In genomic region chr6:146129066-146129465, GRCm38 (mm10) we compare ENCODE assay signal across 18 mouse cellular contexts.
"Had no signal": no experiment of that assay in that cellular context is flagged by ENCODE, and none has a peak within 500 bp of the region (broad histone marks: within the 10 kb centered on the region; RNA-seq: fewer than 3 reads in every experiment).

No protein-coding gene starts in this region.

- H3K27me3 ChIP-seq: midbrain, embryonic 13.5 days; neural tube, embryonic 12.5 days had no signal

- DNase-seq: lung, adult 18-20 months; lung, embryonic 14.5 days; lung, postnatal 10 days; lung, postnatal 4 days; retina, postnatal 1 day; right cerebral cortex, adult 18-20 months; right cerebral cortex, postnatal 25 days; right cerebral cortex, postnatal 4 days; spleen, adult 18-20 months; thymus, adult 2 months; thymus, postnatal 25 days; thymus, postnatal 4 days had no signal

- H3K4me2 ChIP-seq: lung, embryonic 14.5 days; midbrain, embryonic 13.5 days; neural tube, embryonic 12.5 days had no signal

- H3K9me3 ChIP-seq: midbrain, embryonic 10.5 days; midbrain, embryonic 13.5 days; neural tube, embryonic 12.5 days had no signal

- ATAC-seq: midbrain, embryonic 13.5 days; midbrain, embryonic 16.5 days had no signal

- H3K4me1 ChIP-seq: neural tube, embryonic 12.5 days had no signal

- H3K36me3 ChIP-seq: midbrain, embryonic 10.5 days; midbrain, embryonic 13.5 days; neural tube, embryonic 12.5 days had no signal

- H3K9ac ChIP-seq: liver, embryonic 14.5 days; lung, embryonic 14.5 days; midbrain, embryonic 13.5 days; neural tube, embryonic 12.5 days had no signal

- H3K4me3 ChIP-seq: midbrain, embryonic 10.5 days; midbrain, embryonic 13.5 days; myocyte; neural tube, embryonic 12.5 days had no signal

- H3K27ac ChIP-seq: liver, embryonic 14.5 days; midbrain, embryonic 10.5 days; midbrain, embryonic 13.5 days; neural tube, embryonic 12.5 days had no signal
